Mouse (Mus musculus) heart, adult 2 months (tissue): ENCODE results near the gene Clip1.

Experiments
- EP300 ChIP-seq: fragments of 200-500 bp; IDR thresholded peaks from 2 replicates; pipeline ENCODE4 v1.6.1; 2011; ENCODE audit warnings: low read depth, low read length, control low read depth; ENCODE audit not compliant: insufficient read depth
- POLR2A ChIP-seq: fragments of 200-500 bp; IDR thresholded peaks from 2 replicates; pipeline ENCODE4 v1.6.1; 2011; ENCODE audit warnings: mild to moderate bottlenecking, low read depth, low read length, control low read depth; ENCODE audit not compliant: insufficient read depth

- TF ChIP-seq POLR2A (no peak), EP300 (no peak)
Observed at GRCm38 (mm10) chr5:123573362-123573761, 111.1 kb downstream of the Clip1 start.
